Mouse (Mus musculus): ENCODE results near the gene Hyal1. TPM values are rescaled to one million over a fixed set of nuclear protein-coding genes. Genes with fewer than 3 reads are reported as not detected.

The Hyal1 gene
- total and polyA plus RNA-seq, 3 experiments = 0.40 to 0.59 TPM; not detected in 1

DNA sequence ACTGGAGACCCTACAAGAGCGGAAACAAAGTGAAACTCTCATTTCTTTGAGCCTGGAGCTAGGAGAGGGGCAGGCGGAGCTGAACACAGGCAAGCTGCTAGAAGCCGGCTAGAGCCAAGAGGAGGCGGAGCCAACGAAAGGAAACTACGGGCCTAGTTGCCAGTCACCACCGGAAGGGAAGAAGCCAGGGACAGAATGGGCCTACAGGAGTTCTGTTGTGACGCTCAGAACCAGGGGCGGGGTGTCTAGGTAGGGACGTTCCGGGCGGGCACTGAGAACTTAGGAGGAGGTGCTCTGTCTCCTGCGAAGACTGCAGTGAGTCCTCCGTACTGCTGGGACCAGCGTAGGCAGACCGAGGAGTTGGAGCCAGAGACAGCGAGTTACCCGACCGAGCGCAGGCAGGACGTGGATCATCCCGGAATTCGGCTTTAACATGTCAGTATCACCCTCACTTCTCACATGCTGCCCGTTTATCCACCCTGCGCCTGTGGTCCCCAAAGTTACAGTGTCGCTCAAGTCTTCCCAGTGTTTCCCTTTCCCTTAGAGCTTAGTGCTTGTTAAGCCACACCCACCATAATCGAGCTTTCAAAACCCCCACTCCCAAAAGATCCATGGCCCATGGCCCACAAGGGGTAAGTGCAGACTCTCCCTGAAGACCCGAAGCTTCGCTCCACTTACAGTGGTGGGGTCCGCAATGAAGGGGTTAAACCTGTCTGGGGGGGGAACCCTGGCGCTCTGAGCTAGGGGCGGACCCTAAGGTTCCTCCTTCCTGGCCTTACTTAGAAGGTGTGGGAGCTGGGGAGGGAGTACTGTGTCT is 4.0 kb downstream of the Hyal1 start, which contains the start of gene Hyal3:
Gene Hyal3 (plus strand): TSS at position 318 of the 817 bp plus-strand sequence.
- H3K27me3 ChIP-seq (replicated peaks) = no peaks in the 10 kb centered on the region

GRCm38 (mm10) chr9:107581584-107581983 is 4.9 kb downstream of the Hyal1 start:
- H3K9ac ChIP-seq (ENCODE audit: insufficient read depth, low read depth) = peak overlapping the region; percentile 81
- no peak for DNase-seq (ENCODE audit: extremely low read depth)
- H3K4me1 ChIP-seq (ENCODE audit: control insufficient read depth in 1 of 2, insufficient read depth in 2 of 2) = peaks cover 10 to 42% of the 10 kb centered on the region in 2 experiments
- H3K36me3 ChIP-seq (replicated peaks in 1 of 2; ENCODE audit: control insufficient read depth in 1 of 2, insufficient read depth in 1 of 2, low read length in 1 of 2) = peaks cover 8 to 33% of the 10 kb centered on the region in 2 experiments
- dilution Hi-C loops (cut with MboI; ENCODE audit: extremely low pct_ligation_motif_present, extremely low pct_unique_long_range_greater_than_20kb, low sequenced_read_pairs) (no loop called here), in situ Hi-C loops (cut with MboI; ENCODE audit: low pct_ligation_motif_present, low pct_unique_long_range_greater_than_20kb, low sequenced_read_pairs) (no loop called here)
- no peaks in the 10 kb centered on the region for H3K79me2 ChIP-seq (replicated peaks; ENCODE audit: control insufficient read depth, extremely low read depth, insufficient read depth, poor library complexity, severe bottlenecking)
- H3K27me3 ChIP-seq (replicated peaks) = no peaks in the 10 kb centered on the region
- H3K4me2 ChIP-seq (ENCODE audit: insufficient read depth, low read depth, poor library complexity, severe bottlenecking) = peak overlapping the region; percentile 84
- no peaks in the 10 kb centered on the region for H3K9me3 ChIP-seq (replicated peaks; ENCODE audit: low read length)
- H3K4me3 ChIP-seq (replicated peaks in 1 of 3; ENCODE audit: low read depth in 2 of 3, low read length in 2 of 3, poor library complexity in 1 of 3) = peak overlapping the region; percentile 62 to 95 (median 84)
- no peak overlapping the region for H3K27ac ChIP-seq (ENCODE audit: insufficient read depth, low read depth)
- TF ChIP-seq CTCF (conservative IDR thresholded peaks at IDR 0.05 in 1 of 2, IDR thresholded peaks at IDR 0.05 in 1 of 2; ENCODE audit: low read depth in 2 of 2, low read length in 2 of 2) (no peak), KAT2A (IDR thresholded peaks at IDR 0.05; ENCODE audit: insufficient replicate concordance, low read length) (no peak), CHD1 (IDR thresholded peaks at IDR 0.05; ENCODE audit: low read depth, low read length) (no peak), NRF1 (IDR thresholded peaks at IDR 0.05; ENCODE audit: low read depth, low read length) (no peak), TBP (conservative IDR thresholded peaks at IDR 0.05; ENCODE audit: low read depth, low read length) (no peak), ZMIZ1 (IDR thresholded peaks at IDR 0.05; ENCODE audit: low read depth, low read length) (no peak), RCOR1 (conservative IDR thresholded peaks at IDR 0.05; ENCODE audit: low read depth, low read length) (no peak), JUND (conservative IDR thresholded peaks at IDR 0.05; ENCODE audit: low read depth, low read length) (no peak), UBTF (IDR thresholded peaks at IDR 0.05; ENCODE audit: low read depth, low read length) (no peak), POLR2A (IDR thresholded peaks at IDR 0.05; ENCODE audit: low read depth, low read length) (no peak), MAX (IDR thresholded peaks at IDR 0.05; ENCODE audit: low read length) (no peak), HCFC1 (IDR thresholded peaks at IDR 0.05; ENCODE audit: low read depth, low read length) (no peak), USF1 (IDR thresholded peaks at IDR 0.05; ENCODE audit: low read depth, low read length) (no peak), NELFE (IDR thresholded peaks at IDR 0.05; ENCODE audit: low read depth, low read length) (no peak), E2F4 (IDR thresholded peaks at IDR 0.05; ENCODE audit: insufficient replicate concordance, low read depth, low read length) (no peak), ZNF384 (IDR thresholded peaks at IDR 0.05; ENCODE audit: low read depth, low read length) (no peak), PAX5 (IDR thresholded peaks at IDR 0.05; ENCODE audit: low read length) (no peak)

More for the DNA sequence above, 4.0 kb downstream of the Hyal1 start, which contains the start of gene Hyal3:
- TF ChIP-seq MAZ (IDR thresholded peaks at IDR 0.05; ENCODE audit: low read depth, low read length) (no peak), CHD2 (IDR thresholded peaks at IDR 0.05; ENCODE audit: low read length) (0 out of 2 replicates have a peak, but pooled peaks have one; percentile 1), JUND (conservative IDR thresholded peaks at IDR 0.05; ENCODE audit: low read depth, low read length) (no peak), POLR2AphosphoS2 (IDR thresholded peaks at IDR 0.05; ENCODE audit: low read depth, low read length) (no peak; the same call in 1 of the 2 replicates), ZNF384 (IDR thresholded peaks at IDR 0.05; ENCODE audit: low read depth, low read length) (no peak), USF2 (conservative IDR thresholded peaks at IDR 0.05; ENCODE audit: low read depth, low read length) (no peak), KAT2A (IDR thresholded peaks at IDR 0.05; ENCODE audit: insufficient replicate concordance, low read length) (no peak), BHLHE40 (IDR thresholded peaks at IDR 0.05; ENCODE audit: low read depth, low read length) (no peak), POLR2A (IDR thresholded peaks at IDR 0.05; ENCODE audit: low read depth, low read length) (peak; percentile 77), MEF2A (IDR thresholded peaks at IDR 0.05; ENCODE audit: borderline replicate concordance, low read depth, low read length) (no peak; the same call in 1 of the 2 replicates), SIN3A (IDR thresholded peaks at IDR 0.05; ENCODE audit: low read length) (peak; percentile 68), GABPA (IDR thresholded peaks at IDR 0.05; ENCODE audit: insufficient replicate concordance, low read depth, low read length) (no peak), CHD1 (IDR thresholded peaks at IDR 0.05; ENCODE audit: low read depth, low read length) (no peak), ETS1 (conservative IDR thresholded peaks at IDR 0.05; ENCODE audit: low read depth, low read length) (no peak), TCF12 (IDR thresholded peaks at IDR 0.05; ENCODE audit: low read depth, low read length) (peak; percentile 62; the same call in 1 of the 2 replicates), USF1 (IDR thresholded peaks at IDR 0.05; ENCODE audit: low read depth, low read length) (no peak), UBTF (IDR thresholded peaks at IDR 0.05; ENCODE audit: low read depth, low read length) (no peak), ZKSCAN1 (IDR thresholded peaks at IDR 0.05; ENCODE audit: borderline replicate concordance, low read depth, low read length) (no peak), JUN (IDR thresholded peaks at IDR 0.05; ENCODE audit: insufficient read depth, low read depth, low read length) (no peak), MAX (IDR thresholded peaks at IDR 0.05; ENCODE audit: low read length) (no peak), MXI1 (IDR thresholded peaks at IDR 0.05; ENCODE audit: low read depth, low read length) (peak; percentile 20; the same call in 1 of the 2 replicates), RAD21 (IDR thresholded peaks at IDR 0.05; ENCODE audit: low read depth, low read length) (no peak), E2F4 (IDR thresholded peaks at IDR 0.05; ENCODE audit: insufficient replicate concordance, low read depth, low read length) (no peak), ZMIZ1 (IDR thresholded peaks at IDR 0.05; ENCODE audit: low read depth, low read length) (no peak), HCFC1 (IDR thresholded peaks at IDR 0.05; ENCODE audit: low read depth, low read length) (peak; percentile 74), MYC (IDR thresholded peaks at IDR 0.05; ENCODE audit: low read depth, low read length) (peak; percentile 25; the same call in 1 of the 2 replicates), ZC3H11A (IDR thresholded peaks at IDR 0.05; ENCODE audit: low read depth, low read length) (no peak), MAFK (IDR thresholded peaks at IDR 0.05; ENCODE audit: insufficient replicate concordance, low read length) (no peak), PAX5 (IDR thresholded peaks at IDR 0.05; ENCODE audit: low read length) (no peak), IRF4 (IDR thresholded peaks at IDR 0.05; ENCODE audit: low read depth, low read length) (peak; percentile 36; the same call in 1 of the 2 replicates), ELF1 (IDR thresholded peaks at IDR 0.05; ENCODE audit: low read depth, low read length) (peak; percentile 59), RCOR1 (conservative IDR thresholded peaks at IDR 0.05; ENCODE audit: low read depth, low read length) (no peak), CTCF (conservative IDR thresholded peaks at IDR 0.05 in 1 of 2, IDR thresholded peaks at IDR 0.05 in 1 of 2; ENCODE audit: low read depth in 2 of 2, low read length in 2 of 2) (no peak), EP300 (IDR thresholded peaks at IDR 0.05; ENCODE audit: low read length) (no peak), SMC3 (IDR thresholded peaks at IDR 0.05; ENCODE audit: low read depth, low read length) (no peak), TBP (conservative IDR thresholded peaks at IDR 0.05; ENCODE audit: low read depth, low read length) (peak; percentile 73), NRF1 (IDR thresholded peaks at IDR 0.05; ENCODE audit: low read depth, low read length) (no peak), NELFE (IDR thresholded peaks at IDR 0.05; ENCODE audit: low read depth, low read length) (peak; percentile 64)
- H3K36me3 ChIP-seq (replicated peaks in 1 of 2; ENCODE audit: control insufficient read depth in 1 of 2, insufficient read depth in 1 of 2, low read length in 1 of 2) = peaks cover 8 to 33% of the 10 kb centered on the region in 2 experiments
- peak within 1 kb of the TSS; percentile 47 for H3K27ac ChIP-seq (ENCODE audit: insufficient read depth, low read depth)
- peak within 1 kb of the TSS; percentile 84 for H3K4me2 ChIP-seq (ENCODE audit: insufficient read depth, low read depth, poor library complexity, severe bottlenecking)
- in situ Hi-C loops (cut with MboI; ENCODE audit: low pct_ligation_motif_present, low pct_unique_long_range_greater_than_20kb, low sequenced_read_pairs) (no loop called here), dilution Hi-C loops (cut with MboI; ENCODE audit: extremely low pct_ligation_motif_present, extremely low pct_unique_long_range_greater_than_20kb, low sequenced_read_pairs) (no loop called here)
- no peaks in the 10 kb centered on the region for H3K79me2 ChIP-seq (replicated peaks; ENCODE audit: control insufficient read depth, extremely low read depth, insufficient read depth, poor library complexity, severe bottlenecking)
- no peaks in the 10 kb centered on the region for H3K9me3 ChIP-seq (replicated peaks; ENCODE audit: low read length)
- H3K9ac ChIP-seq (ENCODE audit: insufficient read depth, low read depth) = peak within 1 kb of the TSS; percentile 81
- H3K4me1 ChIP-seq (ENCODE audit: control insufficient read depth in 1 of 2, insufficient read depth in 2 of 2) = peaks cover 13 to 39% of the 10 kb centered on the region in 2 experiments
- DNase-seq (ENCODE audit: extremely low read depth) = peak; percentile 94
- peak within 1 kb of the TSS; percentile 62 to 95 (median 84) for H3K4me3 ChIP-seq (replicated peaks in 1 of 3; ENCODE audit: low read depth in 2 of 3, low read length in 2 of 3, poor library complexity in 1 of 3)
